8 mouse cellular contexts compared by ENCODE assay signal in genomic region chr13:68607652-68608405, GRCm38 (mm10). TPM values are rescaled to one million over a fixed set of nuclear protein-coding genes. Genes with fewer than 3 reads are reported as not detected.
DNase-seq lines count a peak whose midpoint lies in the region; ATAC-seq lines count a peak whose summit lies in the region.

No protein-coding gene starts in this region.

- DNase-seq in forebrain, embryonic 11.5 days (ENCODE audit: low spot score) = no peak
- DNase-seq in midbrain, embryonic 10.5 days (ENCODE audit: low spot score) = no peak
- no peak for DNase-seq in midbrain, embryonic 11.5 days (ENCODE audit: low spot score, missing footprints)
- DNase-seq in ovary, adult 18-20 months (ENCODE audit: low spot score) = no peak
- DNase-seq in gastrocnemius, postnatal 4 days (ENCODE audit: low spot score in 2 of 2) = no peak

- no peak overlapping the region for H3K9ac ChIP-seq in forebrain, embryonic 11.5 days (ENCODE audit: low read length)
- H3K9ac ChIP-seq in forebrain, embryonic 12.5 days = no peak overlapping the region
- no peak overlapping the region for H3K9ac ChIP-seq in midbrain, embryonic 11.5 days (ENCODE audit: low read length)
- no peak overlapping the region for H3K9ac ChIP-seq in limb, embryonic 13.5 days
- no peak overlapping the region for H3K9ac ChIP-seq in stomach, embryonic 14.5 days (replicated peaks; ENCODE audit: low read depth, low read length)

- no peak overlapping the region for H3K4me3 ChIP-seq in forebrain, embryonic 11.5 days (ENCODE audit: low read depth, low read length)
- H3K4me3 ChIP-seq in forebrain, embryonic 12.5 days (replicated peaks) = no peak overlapping the region
- H3K4me3 ChIP-seq in midbrain, embryonic 10.5 days = 0 out of 2 replicates have a peak overlapping the region, but pooled peaks have one; percentile 4
- H3K4me3 ChIP-seq in midbrain, embryonic 11.5 days (ENCODE audit: low read depth, low read length) = no peak overlapping the region
- H3K4me3 ChIP-seq in limb, embryonic 13.5 days = peak overlapping the region; percentile 21
- 0 out of 2 replicates have a peak overlapping the region, but pooled peaks have one; percentile 1 for H3K4me3 ChIP-seq in stomach, embryonic 14.5 days (ENCODE audit: low read depth, low read length)

- H3K4me2 ChIP-seq in forebrain, embryonic 11.5 days (ENCODE audit: low read depth, low read length, severe bottlenecking) = no peak overlapping the region
- no peak overlapping the region for H3K4me2 ChIP-seq in forebrain, embryonic 12.5 days
- H3K4me2 ChIP-seq in midbrain, embryonic 11.5 days = no peak overlapping the region
- peak overlapping the region; percentile 46 for H3K4me2 ChIP-seq in limb, embryonic 13.5 days (replicated peaks)
- peak overlapping the region; percentile 28 for H3K4me2 ChIP-seq in stomach, embryonic 14.5 days (replicated peaks; ENCODE audit: low read depth, low read length)

- H3K9me3 ChIP-seq in forebrain, embryonic 11.5 days (ENCODE audit: control insufficient read depth, low read length) = no peaks in the 10 kb centered on the region
- no peaks in the 10 kb centered on the region for H3K9me3 ChIP-seq in forebrain, embryonic 12.5 days
- H3K9me3 ChIP-seq in midbrain, embryonic 10.5 days (replicated peaks) = no peaks in the 10 kb centered on the region
- H3K9me3 ChIP-seq in midbrain, embryonic 11.5 days (ENCODE audit: control insufficient read depth, low read length) = no peaks in the 10 kb centered on the region
- H3K9me3 ChIP-seq in limb, embryonic 13.5 days = no peaks in the 10 kb centered on the region
- H3K9me3 ChIP-seq in stomach, embryonic 14.5 days (ENCODE audit: control insufficient read depth, low read depth, low read length) = no peaks in the 10 kb centered on the region

- 0 out of 2 replicates have a peak, but pooled peaks have one; percentile 42 for ATAC-seq in forebrain, embryonic 11.5 days (replicated peaks; ENCODE audit: low FRiP score)
- no peak for ATAC-seq in forebrain, embryonic 12.5 days (ENCODE audit: low FRiP score)
- ATAC-seq in midbrain, embryonic 11.5 days (ENCODE audit: low FRiP score) = no peak
- peak; percentile 71 for ATAC-seq in limb, embryonic 13.5 days (ENCODE audit: low FRiP score, low read depth)
- peak; percentile 48; the same call in 1 of the 2 replicates for ATAC-seq in stomach, embryonic 14.5 days (ENCODE audit: insufficient number of reproducible peaks, insufficient read depth, low FRiP score, low read depth)

- no peaks in the 10 kb centered on the region for H3K27me3 ChIP-seq in forebrain, embryonic 11.5 days (ENCODE audit: control insufficient read depth, insufficient read depth, low read length)
- H3K27me3 ChIP-seq in forebrain, embryonic 12.5 days = no peaks in the 10 kb centered on the region
- H3K27me3 ChIP-seq in midbrain, embryonic 10.5 days (ENCODE audit: low read depth, poor library complexity, severe bottlenecking) = peaks cover 26% of the 10 kb centered on the region
- H3K27me3 ChIP-seq in midbrain, embryonic 11.5 days (ENCODE audit: control insufficient read depth, insufficient read depth, low read length) = peaks cover 2% of the 10 kb centered on the region; the same call in 1 of the 2 replicates
- no peaks in the 10 kb centered on the region for H3K27me3 ChIP-seq in limb, embryonic 13.5 days
- no peaks in the 10 kb centered on the region for H3K27me3 ChIP-seq in stomach, embryonic 14.5 days (ENCODE audit: control insufficient read depth, insufficient read depth, low read length)

- WGBS in forebrain, embryonic 11.5 days = 57% methylated on average over 21 of the region's 21 CpGs
- 59% methylated on average over 21 of the region's 21 CpGs for WGBS in forebrain, embryonic 12.5 days
- WGBS in midbrain, embryonic 10.5 days = 60% methylated on average over 21 of the region's 21 CpGs
- WGBS in midbrain, embryonic 11.5 days = 58% methylated on average over 21 of the region's 21 CpGs
- WGBS in limb, embryonic 13.5 days = 33% methylated on average over 21 of the region's 21 CpGs
- 36% methylated on average over 21 of the region's 21 CpGs for WGBS in stomach, embryonic 14.5 days

- no peak overlapping the region for H3K27ac ChIP-seq in forebrain, embryonic 11.5 days (ENCODE audit: low read depth, low read length)
- no peak overlapping the region for H3K27ac ChIP-seq in forebrain, embryonic 12.5 days
- H3K27ac ChIP-seq in midbrain, embryonic 10.5 days (replicated peaks) = no peak overlapping the region
- H3K27ac ChIP-seq in midbrain, embryonic 11.5 days (ENCODE audit: low read depth, low read length) = no peak overlapping the region
- peak overlapping the region; percentile 22 for H3K27ac ChIP-seq in limb, embryonic 13.5 days
- no peak overlapping the region for H3K27ac ChIP-seq in stomach, embryonic 14.5 days (ENCODE audit: low read length)

- no peaks in the 10 kb centered on the region for H3K36me3 ChIP-seq in forebrain, embryonic 11.5 days (ENCODE audit: control insufficient read depth, insufficient read depth, low read length)
- no peaks in the 10 kb centered on the region for H3K36me3 ChIP-seq in forebrain, embryonic 12.5 days (replicated peaks)
- no peaks in the 10 kb centered on the region for H3K36me3 ChIP-seq in midbrain, embryonic 10.5 days
- H3K36me3 ChIP-seq in midbrain, embryonic 11.5 days (ENCODE audit: control insufficient read depth, insufficient read depth, low read length) = no peaks in the 10 kb centered on the region
- H3K36me3 ChIP-seq in limb, embryonic 13.5 days = no peaks in the 10 kb centered on the region
- no peaks in the 10 kb centered on the region for H3K36me3 ChIP-seq in stomach, embryonic 14.5 days (ENCODE audit: control insufficient read depth, insufficient read depth, low read length)

- H3K4me1 ChIP-seq in forebrain, embryonic 11.5 days (replicated peaks; ENCODE audit: control insufficient read depth, insufficient read depth, low read length) = no peaks in the 10 kb centered on the region
- H3K4me1 ChIP-seq in forebrain, embryonic 12.5 days = 0 out of 2 replicates have a peak, but pooled peaks cover 7% of the 10 kb centered on the region
- peaks cover 17% of the 10 kb centered on the region for H3K4me1 ChIP-seq in midbrain, embryonic 10.5 days
- no peaks in the 10 kb centered on the region for H3K4me1 ChIP-seq in midbrain, embryonic 11.5 days (ENCODE audit: control insufficient read depth, insufficient read depth, low read length)
- H3K4me1 ChIP-seq in limb, embryonic 13.5 days = peaks cover 16% of the 10 kb centered on the region
- no peaks in the 10 kb centered on the region for H3K4me1 ChIP-seq in stomach, embryonic 14.5 days (ENCODE audit: control insufficient read depth, insufficient read depth, low read length)

RNA-seq across cellular contexts. Expression of gene 1700001L19Rik, which starts 10.6 kb away (rescaled TPM):
- polyA plus RNA-seq in forebrain, embryonic 11.5 days (2014; fragmentation: Nextera tagmentation; extraction: Ambion mirVana) = 0.93 and 1.1 TPM in 2 replicates
- 0.68 and 1.1 TPM in 2 replicates for polyA plus RNA-seq in forebrain, embryonic 12.5 days (2016; fragmentation: Nextera tagmentation; extraction: Ambion mirVana)
- 0.50 and 0.74 TPM in 2 replicates for polyA plus RNA-seq in midbrain, embryonic 10.5 days (2016; fragmentation: Nextera tagmentation; extraction: Ambion mirVana)
- polyA plus RNA-seq in midbrain, embryonic 11.5 days (2014; fragmentation: Nextera tagmentation; extraction: Ambion mirVana) = 0.40 and 1.3 TPM in 2 replicates
- polyA plus RNA-seq in limb, embryonic 13.5 days (2015; fragmentation: Nextera tagmentation; extraction: Ambion mirVana) = 0.50 and 0.66 TPM in 2 replicates
- polyA plus RNA-seq in stomach, embryonic 14.5 days (2014; fragmentation: Nextera tagmentation; extraction: Ambion mirVana) = 0.33 and 0.56 TPM in 2 replicates
- not detected for total RNA-seq in gastrocnemius, postnatal 4 days (2021)

RNA-seq across cellular contexts. Expression of gene Fastkd3, which starts 25.8 kb away (rescaled TPM):
- 43.4 and 46.6 TPM in 2 replicates for polyA plus RNA-seq in forebrain, embryonic 11.5 days (2014; fragmentation: Nextera tagmentation; extraction: Ambion mirVana)
- 39.5 and 40.5 TPM in 2 replicates for polyA plus RNA-seq in forebrain, embryonic 12.5 days (2016; fragmentation: Nextera tagmentation; extraction: Ambion mirVana)
- polyA plus RNA-seq in midbrain, embryonic 10.5 days (2016; fragmentation: Nextera tagmentation; extraction: Ambion mirVana) = 44.8 and 47.2 TPM in 2 replicates
- 45.0 and 46.8 TPM in 2 replicates for polyA plus RNA-seq in midbrain, embryonic 11.5 days (2014; fragmentation: Nextera tagmentation; extraction: Ambion mirVana)
- 32.4 and 38.1 TPM in 2 replicates for polyA plus RNA-seq in limb, embryonic 13.5 days (2015; fragmentation: Nextera tagmentation; extraction: Ambion mirVana)
- polyA plus RNA-seq in stomach, embryonic 14.5 days (2014; fragmentation: Nextera tagmentation; extraction: Ambion mirVana) = 33.2 and 33.3 TPM in 2 replicates
- 10 to 100 TPM in 1 of 2 experiments, 1 to 10 TPM in 1; 9.4 to 11.2 TPM for total RNA-seq in gastrocnemius, postnatal 4 days (2021)

RNA-seq across cellular contexts. Expression of gene Mtrr, which starts 25.9 kb away (rescaled TPM):
- 21.6 and 22.3 TPM in 2 replicates for polyA plus RNA-seq in forebrain, embryonic 11.5 days (2014; fragmentation: Nextera tagmentation; extraction: Ambion mirVana)
- polyA plus RNA-seq in forebrain, embryonic 12.5 days (2016; fragmentation: Nextera tagmentation; extraction: Ambion mirVana) = 16.1 and 18.4 TPM in 2 replicates
- polyA plus RNA-seq in midbrain, embryonic 10.5 days (2016; fragmentation: Nextera tagmentation; extraction: Ambion mirVana) = 20.8 and 22.5 TPM in 2 replicates
- polyA plus RNA-seq in midbrain, embryonic 11.5 days (2014; fragmentation: Nextera tagmentation; extraction: Ambion mirVana) = 13.8 and 18.9 TPM in 2 replicates
- polyA plus RNA-seq in limb, embryonic 13.5 days (2015; fragmentation: Nextera tagmentation; extraction: Ambion mirVana) = 19.3 and 23.1 TPM in 2 replicates
- polyA plus RNA-seq in stomach, embryonic 14.5 days (2014; fragmentation: Nextera tagmentation; extraction: Ambion mirVana) = 17.9 and 19.1 TPM in 2 replicates
- 10 to 100 TPM; 18.4 to 21.2 TPM for total RNA-seq in gastrocnemius, postnatal 4 days (2021)

Comparison
In these comparisons a context has a peak if more than half of its experiments do, and no peak if none do; other contexts are left out.
1. ATAC-seq: peak in forebrain, embryonic 11.5 days (single experiment), limb, embryonic 13.5 days (single experiment) and stomach, embryonic 14.5 days (single experiment); none in forebrain, embryonic 12.5 days (single experiment) and midbrain, embryonic 11.5 days (single experiment).
2. H3K4me3 ChIP-seq: peak in midbrain, embryonic 10.5 days (single experiment), limb, embryonic 13.5 days (single experiment) and stomach, embryonic 14.5 days (single experiment); none in forebrain, embryonic 11.5 days (single experiment), forebrain, embryonic 12.5 days (single experiment) and midbrain, embryonic 11.5 days (single experiment).
3. H3K4me2 ChIP-seq: peak in limb, embryonic 13.5 days (single experiment) and stomach, embryonic 14.5 days (single experiment); none in forebrain, embryonic 11.5 days (single experiment), forebrain, embryonic 12.5 days (single experiment) and midbrain, embryonic 11.5 days (single experiment).